Mouse (Mus musculus) ovary, adult 2 months (tissue): ENCODE measurements around the gene Sestd1. TPM values are rescaled to one million over a fixed set of nuclear protein-coding genes. Genes with fewer than 3 reads are reported as not detected.

Experiments used
- polyA plus RNA-seq: library from polyadenylated mRNA; depleted of rRNA; stranded (reverse); fragments of >200 nt; gene quantifications from 2 replicates; pipeline ENCODE4 v1.2.3, GENCODE M21; 2012; rRNA removed

The Sestd1 gene
- 9.7 and 13.0 TPM in 2 replicates for polyA plus RNA-seq

GRCm38 (mm10) chr2:77280512-77281409 is at the start of gene Sestd1:
Gene Sestd1, minus strand, starts transcription at chr2:77280592.

GRCm38 (mm10) chr2:77170633-77171105 is 109.7 kb downstream of the Sestd1 start, which contains the start of gene Ccdc141:
Gene Ccdc141, minus strand, starts transcription at chr2:77170636.

Other genes with a start within 250 kb of the Sestd1 start
- gene Ccdc141, start 110.0 kb downstream of the Sestd1 start, polyA plus RNA-seq: 10.4 and 11.2 TPM in 2 replicates